Mouse (Mus musculus) liver, adult (tissue): ENCODE data around the gene Gm20661.

Experiments used
- GATA4 ChIP-seq: IDR thresholded peaks from 2 replicates; pipeline ENCODE4 v1.6.1; 2014; ENCODE audit warnings: mild to moderate bottlenecking, low read length; ENCODE audit not compliant: insufficient replicate concordance

Gene Gm20661

GRCm38 (mm10) chr9:107981684-107982605, 913 bp upstream of the Gm20661 start:
- no peak for TF ChIP-seq GATA4

GRCm38 (mm10) chr9:107983421-107983890, 598 bp downstream of the Gm20661 start:
- TF ChIP-seq GATA4, result no peak

DNA sequence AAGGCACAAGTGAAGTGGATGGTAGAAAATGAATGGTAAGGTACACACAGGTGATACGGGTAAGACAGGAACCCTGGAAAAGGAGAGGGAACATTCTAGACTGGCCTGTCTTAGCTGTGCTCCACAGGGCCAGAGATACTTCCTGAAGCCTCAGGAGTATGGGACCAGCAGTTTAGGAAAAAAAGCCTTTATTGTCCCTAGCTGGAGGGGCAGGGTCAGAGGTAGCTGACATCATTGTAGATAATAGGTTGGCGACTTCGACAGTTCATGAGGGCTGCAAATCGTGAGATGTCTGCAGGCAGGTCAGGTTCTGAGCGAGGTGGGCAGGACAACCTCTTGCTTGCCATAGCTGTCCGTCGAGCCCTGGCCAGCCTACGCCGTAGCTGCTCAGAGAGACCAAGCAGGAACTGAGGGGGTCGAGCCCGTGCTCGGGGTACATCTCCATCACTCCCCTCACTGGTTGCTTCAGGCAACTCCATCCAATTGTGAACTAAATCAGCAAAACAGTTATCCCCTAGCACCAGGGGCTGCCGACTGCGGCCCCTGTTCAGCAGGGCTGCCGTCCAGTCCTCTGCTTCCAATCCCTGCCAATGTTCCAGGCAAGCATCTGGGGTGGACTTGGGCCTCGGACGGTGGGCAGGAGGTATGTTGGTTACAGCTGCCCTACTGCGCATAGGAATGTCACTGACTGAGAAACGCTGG, 1.3 kb downstream of the Gm20661 start:
- TF ChIP-seq GATA4, result no peak

- TF ChIP-seq GATA4, result no peak
Observed at GRCm38 (mm10) chr9:107984754-107985055, 1.8 kb downstream of the Gm20661 start.

DNA sequence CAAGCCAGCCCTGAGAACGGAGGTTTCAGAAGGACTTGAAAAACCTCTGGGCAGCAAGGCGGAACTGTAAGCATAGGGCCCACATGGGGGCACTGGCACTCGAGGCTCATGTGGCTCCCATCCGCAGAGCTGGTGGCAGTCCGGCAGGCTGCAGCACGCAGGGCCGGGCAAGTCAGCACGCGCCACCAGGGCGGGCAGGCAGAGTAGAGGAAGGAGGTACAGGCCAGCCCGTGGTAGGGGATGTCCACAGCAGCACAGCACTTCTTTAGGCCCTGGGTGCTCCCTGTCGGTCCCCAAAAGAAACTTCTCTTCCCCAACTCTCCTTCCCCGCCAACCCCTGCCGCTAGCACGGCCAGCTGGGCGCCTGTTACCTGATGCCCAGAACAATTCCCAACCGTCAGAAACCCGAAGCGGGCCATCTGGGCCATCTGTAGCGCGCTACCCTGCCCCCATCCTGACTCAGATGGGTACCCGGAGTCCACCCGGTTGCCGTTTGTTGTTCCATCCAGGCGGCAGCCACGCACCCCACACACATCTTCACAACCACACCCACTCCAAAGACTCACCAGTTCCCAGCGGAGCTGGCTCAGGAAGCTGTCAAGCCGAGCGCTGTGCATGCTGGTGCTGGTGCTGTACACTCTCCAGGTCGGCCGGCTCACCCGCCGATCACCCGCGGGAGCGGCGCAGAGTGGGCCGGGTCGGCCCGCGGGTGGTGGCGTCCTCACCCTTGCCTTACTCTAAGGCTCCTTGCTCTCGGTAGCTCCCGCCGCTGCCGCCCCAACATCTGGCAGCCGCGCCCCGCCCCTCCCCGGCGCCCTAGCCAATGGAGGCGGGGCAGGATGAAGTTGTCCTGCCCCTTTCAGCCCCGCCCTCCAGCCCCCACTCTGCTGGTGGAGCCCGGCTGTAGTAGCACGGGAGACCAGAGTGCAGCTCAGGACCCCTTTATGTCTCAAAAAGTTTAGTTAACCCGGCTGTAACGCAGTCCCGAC, 2.6 kb downstream of the Gm20661 start, which contains the start of gene Inka1:
Gene Inka1, minus strand, starts transcription at position 749 of the 989 bp plus-strand sequence.
- TF ChIP-seq GATA4, result no peak

DNA sequence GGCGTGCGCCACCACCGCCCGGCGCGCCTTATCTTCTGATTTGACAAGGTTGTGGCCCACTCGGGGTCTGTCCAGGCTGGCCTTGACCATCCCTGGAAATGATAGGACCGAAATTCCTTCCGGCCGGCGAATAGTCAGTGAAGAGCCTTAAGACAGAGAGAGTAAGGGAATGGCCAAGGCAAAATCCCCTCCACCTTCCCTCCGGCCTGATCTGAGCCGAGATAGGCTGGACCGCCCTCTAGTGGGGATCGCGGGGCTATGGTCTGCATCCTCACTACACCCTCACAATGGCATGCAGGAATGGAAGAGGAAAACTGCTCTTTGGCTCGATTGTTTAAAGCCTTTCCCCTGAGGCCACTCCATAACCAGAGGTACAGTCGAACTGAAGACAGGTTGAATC, 3.5 kb downstream of the Gm20661 start:
- TF ChIP-seq GATA4, result peak; percentile 85; the same call in 1 of the 2 replicates

GRCm38 (mm10) chr9:107987950-107988349, 5.1 kb downstream of the Gm20661 start:
- no peak for TF ChIP-seq GATA4

DNA sequence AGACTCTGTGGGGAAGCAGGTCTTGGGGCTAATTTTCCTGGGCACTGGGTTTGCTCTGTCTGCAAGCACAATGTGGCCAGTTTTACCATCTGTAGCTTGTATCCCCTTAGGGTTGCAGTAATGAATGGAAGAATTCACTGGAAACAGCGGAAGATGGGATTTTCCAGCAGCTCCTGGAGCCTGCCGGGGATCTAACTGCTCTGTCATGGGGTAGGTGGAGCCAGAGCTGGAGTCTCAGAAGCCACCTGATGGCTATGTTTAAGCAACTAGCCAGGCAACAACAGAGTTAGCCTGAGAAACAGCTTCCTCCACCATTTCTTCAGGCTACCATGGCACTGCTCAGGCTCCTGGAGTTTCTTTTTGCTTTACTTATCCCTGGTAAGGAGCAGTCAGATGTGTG, 9.3 kb downstream of the Gm20661 start, which contains the start of gene Cdhr4:
Gene Cdhr4, plus strand, starts transcription at position 301 of the 400 bp plus-strand sequence.
- TF ChIP-seq GATA4, result no peak

DNA sequence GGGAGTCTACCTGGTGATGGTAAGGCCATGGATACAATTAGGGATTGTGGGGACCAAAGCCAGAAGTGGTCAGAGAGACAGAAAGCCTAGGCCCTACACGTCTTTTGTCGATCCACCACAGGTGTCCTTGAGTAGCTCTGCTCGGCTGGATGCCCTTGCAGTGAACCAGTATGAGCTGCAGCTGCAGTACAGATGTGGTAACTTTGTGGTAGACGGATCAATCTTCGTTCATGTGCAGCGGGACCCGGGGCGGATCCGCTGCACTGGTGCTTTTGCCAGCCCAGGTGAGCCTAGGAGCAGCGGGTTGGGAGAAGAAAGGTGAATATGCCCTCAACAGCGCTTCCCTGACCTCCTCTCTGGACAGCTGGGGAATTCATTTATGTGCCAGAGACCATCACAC, 10.2 kb downstream of the Gm20661 start:
- no peak for TF ChIP-seq GATA4

GRCm38 (mm10) chr9:107994464-107994863, 11.6 kb downstream of the Gm20661 start:
- no peak for TF ChIP-seq GATA4

GRCm38 (mm10) chr9:107995513-107995912, 12.7 kb downstream of the Gm20661 start:
- no peak for TF ChIP-seq GATA4

DNA sequence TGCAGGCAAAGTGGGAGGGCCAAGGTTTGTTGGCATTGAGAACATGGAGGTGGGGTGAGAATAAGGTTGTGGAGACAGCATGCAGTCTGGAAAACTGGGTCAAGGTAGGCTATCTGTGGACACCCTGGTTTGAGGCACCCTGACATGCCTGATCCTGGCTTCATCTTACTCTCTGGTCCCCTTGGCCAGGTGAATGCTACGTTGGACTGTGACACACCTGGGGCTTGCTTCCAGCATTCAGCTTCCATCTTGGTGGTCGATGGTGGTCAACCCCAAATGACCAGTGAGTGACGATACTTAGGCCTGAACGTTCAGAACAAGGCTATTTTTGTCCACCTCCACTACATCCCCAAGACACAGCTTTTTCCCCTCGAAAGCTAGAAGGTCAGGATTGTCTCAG, 13.2 kb downstream of the Gm20661 start, which contains the start of gene Gm20662:
Gene Gm20662, plus strand, starts transcription at position 301 of the 400 bp plus-strand sequence.
- TF ChIP-seq GATA4, result no peak

DNA sequence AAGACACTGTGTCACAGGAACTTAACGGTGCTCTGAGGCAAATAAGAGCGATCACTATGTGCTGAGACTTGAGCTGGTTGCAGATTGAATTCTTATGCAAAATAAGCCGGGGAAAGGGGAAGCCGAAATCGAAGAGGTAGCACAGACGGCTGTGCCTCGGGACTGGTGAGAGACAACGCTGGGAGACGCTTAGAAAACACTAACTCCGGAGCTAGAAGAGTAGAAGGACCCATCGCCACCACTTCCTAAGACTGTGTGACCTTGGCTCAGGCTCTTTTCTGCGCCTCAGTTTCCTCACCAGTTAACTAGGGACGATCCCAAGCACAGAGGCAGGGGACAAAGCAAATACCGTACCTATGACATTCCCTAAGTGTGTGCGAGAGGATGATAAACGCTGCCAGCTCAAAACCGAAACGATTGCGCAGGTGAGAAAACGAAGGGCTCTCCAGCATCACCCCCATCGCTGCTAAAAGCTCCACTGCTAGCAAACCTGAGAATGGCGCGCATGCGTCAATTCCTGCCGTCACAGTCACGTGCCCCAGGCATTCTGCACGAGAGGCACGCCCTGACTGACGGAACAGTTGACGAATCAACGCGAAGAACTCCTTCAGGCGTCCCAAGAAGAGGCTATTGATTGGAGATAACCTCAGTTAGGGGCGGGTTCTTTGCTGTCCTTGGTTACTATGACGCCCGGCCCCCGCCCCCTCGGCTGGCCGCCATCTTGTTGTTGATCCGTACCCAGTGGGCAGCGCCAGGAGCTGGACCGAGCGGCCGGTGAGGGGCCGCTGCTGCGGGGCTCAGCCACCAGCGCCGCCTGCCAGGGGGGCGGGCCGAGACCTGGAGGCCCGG, 19.3 kb downstream of the Gm20661 start, which contains the start of gene Ip6k1:
Gene Ip6k1, plus strand, starts transcription at position 580 of the 849 bp plus-strand sequence.
- no peak for TF ChIP-seq GATA4
